Mouse (Mus musculus) kidney, postnatal 25 days (tissue): ENCODE results near the gene St7.
"Not testable (repeated sequence)": the region's sequence is repeated elsewhere in the genome, so short reads cannot be mapped to it uniquely, and the experiment has no call there.

Source experiments
- DNase-seq, 2 experiments: peaks; one replicate each; pipeline ENCODE4 v3.0.0; 2021; ENCODE audit warnings: mixed read lengths in 2 of 2

St7 gene

DNA sequence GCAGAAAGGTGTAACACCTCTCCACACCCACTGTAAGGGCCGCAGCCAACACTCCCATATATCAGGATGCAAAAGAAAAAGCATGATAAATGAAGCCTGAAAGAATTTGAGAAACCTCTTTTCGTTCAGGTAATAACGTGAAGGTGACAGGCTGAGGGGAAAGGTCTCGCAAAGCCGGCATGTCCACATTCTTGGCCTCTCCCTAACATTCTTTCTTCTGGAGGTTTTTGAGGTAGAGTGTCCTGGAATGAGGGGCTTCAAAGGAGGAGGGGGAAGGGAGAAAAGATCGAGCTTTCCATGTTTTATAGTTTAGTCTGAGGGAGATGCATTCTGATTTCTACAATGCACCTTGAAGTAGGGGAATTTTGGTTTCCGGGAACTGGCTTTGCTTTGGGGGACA, at the start of gene St7:
TSS of gene St7 (plus strand) at position 287 of the 400 bp plus-strand sequence.
- DNase-seq, result no peak

DNA sequence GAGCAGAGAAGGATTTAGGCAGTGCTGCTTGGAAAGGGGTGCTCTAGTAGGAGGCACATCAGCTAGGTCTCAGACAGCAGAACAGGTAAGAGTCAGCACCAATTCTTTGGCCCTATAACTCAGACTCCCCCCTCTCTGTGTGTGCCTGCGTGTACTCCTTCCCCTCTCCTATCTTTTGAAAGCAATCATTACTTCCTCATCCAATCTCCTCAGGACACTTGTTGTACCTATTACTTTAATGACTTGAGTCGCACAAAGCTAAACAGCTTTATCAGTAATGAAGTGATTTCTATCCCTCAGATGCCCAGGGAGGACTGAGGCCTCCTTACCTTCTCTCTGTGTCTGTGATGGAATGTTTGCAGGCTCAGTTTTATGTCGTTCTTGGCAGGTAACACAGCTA, 46.6 kb upstream of the St7 start:
- no peak for DNase-seq

- no peak for DNase-seq
Measured at GRCm38 (mm10) chr6:17652132-17652531, 40.6 kb upstream of the St7 start.

DNA sequence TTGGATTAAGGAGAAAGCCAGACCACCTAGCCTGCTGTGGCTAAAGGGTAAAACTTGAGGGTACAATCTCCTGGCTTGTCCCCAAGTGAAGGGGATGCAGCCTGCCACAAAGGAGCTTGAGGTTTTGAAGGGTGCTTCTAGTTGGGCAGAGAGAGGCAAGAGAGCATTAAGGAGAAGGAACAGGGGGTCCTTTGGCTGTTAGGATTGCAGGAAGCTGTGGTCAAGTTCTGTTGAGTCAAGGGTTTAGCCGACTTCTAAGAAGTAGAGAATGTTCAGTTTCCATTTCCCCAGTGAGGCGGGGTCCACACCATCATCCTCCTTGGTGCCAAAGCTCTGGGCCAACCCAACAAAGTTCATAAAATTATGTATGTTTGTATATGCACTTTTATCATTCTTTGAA, 37.7 kb upstream of the St7 start:
- no peak for DNase-seq

DNA sequence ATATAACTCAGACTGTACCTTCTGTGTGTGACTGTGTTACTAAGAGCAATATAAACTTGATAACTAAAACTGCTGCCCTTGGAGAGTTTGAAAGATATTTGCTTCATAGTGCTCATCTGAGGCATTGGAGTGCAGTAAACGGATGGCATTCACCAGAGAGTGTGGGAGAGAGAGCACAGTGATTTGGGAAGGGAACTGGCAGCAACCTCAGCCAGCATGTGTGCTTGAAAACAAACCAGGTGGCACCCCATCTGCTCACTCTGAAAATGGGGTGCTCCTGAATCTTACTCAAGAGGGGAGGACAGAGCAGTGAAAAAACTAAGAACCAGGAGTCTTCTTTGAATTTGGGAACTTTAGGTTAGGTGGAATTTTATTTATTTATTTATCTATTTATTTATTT, 35.4 kb upstream of the St7 start:
- no peak for DNase-seq

- no peak for DNase-seq
Measured at GRCm38 (mm10) chr6:17665348-17665747, 27.4 kb upstream of the St7 start.

DNA sequence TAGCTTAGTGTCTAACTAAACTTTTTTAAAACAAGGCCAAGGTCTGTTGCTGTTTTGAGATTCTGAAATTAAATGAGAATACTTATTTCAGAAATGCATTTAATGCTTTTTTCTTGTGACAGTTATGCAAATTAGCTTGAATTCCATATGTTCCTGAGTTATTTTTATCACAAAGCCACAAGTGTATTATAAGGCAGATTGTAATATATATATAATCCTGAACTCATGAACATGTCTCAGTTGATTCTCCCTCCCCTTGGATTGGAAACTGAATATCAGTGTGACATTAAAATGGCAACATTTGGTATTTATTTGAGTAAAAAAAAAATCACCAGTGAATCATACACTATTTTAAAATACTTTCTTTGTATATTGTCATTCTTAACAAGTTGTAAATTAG, 26.7 kb upstream of the St7 start:
- no peak for DNase-seq

GRCm38 (mm10) chr6:17667813-17668212, 24.9 kb upstream of the St7 start:
- DNase-seq, result no peak

- no peak for DNase-seq
Measured at GRCm38 (mm10) chr6:17668334-17668733, 24.4 kb upstream of the St7 start.

GRCm38 (mm10) chr6:17669826-17670225, 22.9 kb upstream of the St7 start:
- no peak for DNase-seq

GRCm38 (mm10) chr6:17675019-17675756, 17.5 kb upstream of the St7 start:
- DNase-seq, result peak; percentile 52 to 65

- DNase-seq, result no peak
Measured at GRCm38 (mm10) chr6:17677008-17677407, 15.7 kb upstream of the St7 start.

GRCm38 (mm10) chr6:17680266-17680925, 12.3 kb upstream of the St7 start:
- DNase-seq, result no peak

DNA sequence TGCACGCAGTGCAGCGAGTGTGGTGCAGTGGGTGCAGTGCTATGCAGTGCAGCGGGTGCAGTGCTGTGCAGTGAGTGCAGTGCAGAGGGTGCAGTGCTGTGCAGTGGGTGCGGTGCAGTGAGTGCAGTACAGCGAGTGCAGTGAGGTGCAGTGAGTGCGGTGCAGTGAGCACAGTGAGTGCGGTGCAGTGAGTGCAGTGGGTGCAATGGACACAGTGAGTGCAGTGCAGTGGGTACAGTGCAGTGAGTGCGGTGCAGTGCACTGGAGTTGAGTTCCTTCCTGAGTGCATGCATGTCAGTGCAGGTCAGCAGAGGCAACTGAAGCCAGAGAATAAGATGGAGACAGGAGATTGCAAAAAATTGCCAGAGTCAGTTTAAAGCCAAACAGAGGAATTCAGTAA, 10.9 kb upstream of the St7 start:
- DNase-seq, result no peak

GRCm38 (mm10) chr6:17688676-17689075, 4.1 kb upstream of the St7 start:
- DNase-seq, result no peak

GRCm38 (mm10) chr6:17693726-17694549, 1.2 kb downstream of the St7 start:
- DNase-seq, result peak; percentile 78 to 88

DNA sequence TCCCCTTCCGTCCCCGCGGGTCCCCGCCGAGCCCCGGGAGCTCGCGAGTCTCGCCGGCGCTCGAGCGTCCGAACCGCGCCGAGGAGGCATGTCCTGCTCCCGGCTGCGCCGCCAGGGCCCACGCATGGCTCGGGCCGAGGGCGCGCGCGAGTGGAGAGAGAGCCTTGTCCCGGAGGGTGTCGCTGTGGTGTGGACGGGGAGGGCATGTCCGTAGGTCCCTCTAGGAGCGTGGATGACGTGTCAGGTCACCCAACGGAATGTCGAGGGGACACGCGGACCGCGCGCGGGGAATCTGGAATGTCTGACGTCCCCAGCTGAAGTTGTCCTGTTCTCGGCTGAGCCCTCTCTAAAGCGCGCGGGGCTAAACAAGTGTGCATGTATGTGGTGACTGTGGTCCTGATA, 1.8 kb downstream of the St7 start:
- DNase-seq, result peak; percentile 75 to 90

GRCm38 (mm10) chr6:17696321-17696734, 3.6 kb downstream of the St7 start:
- peak; percentile 74 to 79 for DNase-seq

- no peak for DNase-seq
Measured at GRCm38 (mm10) chr6:17700936-17701612, 8.3 kb downstream of the St7 start.

DNA sequence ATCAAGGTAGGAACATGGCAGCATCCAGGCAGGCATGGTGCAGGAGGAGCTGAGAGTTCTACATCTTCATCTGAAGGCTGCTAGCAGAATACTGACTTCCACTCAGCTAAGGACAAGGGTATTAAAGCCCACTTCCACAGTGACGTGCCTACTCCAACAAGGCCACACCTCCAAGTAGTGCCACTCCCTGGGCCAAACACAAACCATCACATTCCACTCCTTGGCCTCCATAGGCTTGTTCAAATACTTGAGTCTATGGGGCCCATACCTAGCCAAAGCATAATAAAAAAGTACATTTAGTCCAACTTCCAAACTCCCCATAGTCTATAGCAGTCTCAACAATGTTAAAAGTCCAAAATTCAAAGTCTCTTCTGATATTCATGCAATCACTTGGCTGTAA, 11.3 kb downstream of the St7 start:
- DNase-seq, result not testable (repeated sequence)

- DNase-seq, result peak in 1 of 2 experiments; percentile 25
Measured at GRCm38 (mm10) chr6:17705973-17706372, 13.2 kb downstream of the St7 start.

GRCm38 (mm10) chr6:17718978-17719377, 26.2 kb downstream of the St7 start:
- DNase-seq, result no peak

GRCm38 (mm10) chr6:17719423-17719822, 26.7 kb downstream of the St7 start:
- no peak for DNase-seq
